Mouse (Mus musculus) kidney, adult 9 months (tissue): Measurements from ENCODE around the gene Slc5a2.

ENCODE experiments used
- DNase-seq: peaks from one replicate; pipeline ENCODE4 v3.0.0; 2022

The Slc5a2 gene

GRCm38 (mm10) chr7:128252609-128253008, 12.8 kb upstream of the Slc5a2 start:
- DNase-seq: no peak

- DNase-seq: no peak
Observed at GRCm38 (mm10) chr7:128254978-128255377, 10.5 kb upstream of the Slc5a2 start.

- no peak for DNase-seq
Observed at GRCm38 (mm10) chr7:128255757-128256156, 9.7 kb upstream of the Slc5a2 start.

- DNase-seq: no peak
Observed at GRCm38 (mm10) chr7:128256783-128257334, 8.6 kb upstream of the Slc5a2 start.

GRCm38 (mm10) chr7:128266056-128266455, 599 bp downstream of the Slc5a2 start:
- DNase-seq: peak; percentile 59

- DNase-seq: peak; percentile 67
Observed at GRCm38 (mm10) chr7:128267391-128267790, 1.9 kb downstream of the Slc5a2 start.

- DNase-seq: no peak
Observed at GRCm38 (mm10) chr7:128267813-128268212, 2.4 kb downstream of the Slc5a2 start.

GRCm38 (mm10) chr7:128270431-128270850, 5.0 kb downstream of the Slc5a2 start:
- no peak for DNase-seq

- no peak for DNase-seq
Observed at GRCm38 (mm10) chr7:128271496-128271895, 6.0 kb downstream of the Slc5a2 start.

GRCm38 (mm10) chr7:128276051-128276450, 10.6 kb downstream of the Slc5a2 start:
- DNase-seq: no peak

- DNase-seq: no peak
Observed at GRCm38 (mm10) chr7:128279750-128280149, 14.3 kb downstream of the Slc5a2 start.

GRCm38 (mm10) chr7:128281765-128282164, 16.3 kb downstream of the Slc5a2 start:
- no peak for DNase-seq

- no peak for DNase-seq
Observed at GRCm38 (mm10) chr7:128282532-128283244, 17.2 kb downstream of the Slc5a2 start.

GRCm38 (mm10) chr7:128284047-128284446, 18.6 kb downstream of the Slc5a2 start:
- DNase-seq: no peak

- DNase-seq: no peak
Observed at GRCm38 (mm10) chr7:128285060-128285459, 19.6 kb downstream of the Slc5a2 start.

GRCm38 (mm10) chr7:128288923-128289544, 23.6 kb downstream of the Slc5a2 start:
- no peak for DNase-seq

GRCm38 (mm10) chr7:128294785-128295184, 29.3 kb downstream of the Slc5a2 start:
- DNase-seq: no peak

GRCm38 (mm10) chr7:128296514-128296913, 31.1 kb downstream of the Slc5a2 start:
- no peak for DNase-seq

GRCm38 (mm10) chr7:128297291-128297616, 31.8 kb downstream of the Slc5a2 start:
- no peak for DNase-seq

- peak; percentile 88 for DNase-seq
Observed at GRCm38 (mm10) chr7:128297617-128298480, 32.4 kb downstream of the Slc5a2 start, which contains the start of gene BC017158. BC017158 (minus strand) TSS chr7:128298170.

GRCm38 (mm10) chr7:128298481-128299342, 33.3 kb downstream of the Slc5a2 start:
- no peak for DNase-seq

- DNase-seq: no peak
Observed at GRCm38 (mm10) chr7:128300952-128301351, 35.5 kb downstream of the Slc5a2 start.
